Mouse (Mus musculus) G1E (cell line): ENCODE data around the gene Rps3.

Experiments used
- CTCF ChIP-seq: IDR thresholded peaks from 2 replicates; pipeline ENCODE4 v1.5.1; 2012; ENCODE audit warnings: low read depth, low read length, inconsistent platforms, mixed read lengths
- GATA1 ChIP-seq: IDR thresholded peaks from 2 replicates; pipeline ENCODE4 v1.6.1; 2012; ENCODE audit warnings: borderline replicate concordance, low read length, inconsistent platforms, mixed read lengths
- GATA2 ChIP-seq: IDR thresholded peaks from 2 replicates; pipeline ENCODE4 v1.6.1; 2012; ENCODE audit warnings: low read depth, low read length, inconsistent platforms, borderline replicate concordance

DNA sequence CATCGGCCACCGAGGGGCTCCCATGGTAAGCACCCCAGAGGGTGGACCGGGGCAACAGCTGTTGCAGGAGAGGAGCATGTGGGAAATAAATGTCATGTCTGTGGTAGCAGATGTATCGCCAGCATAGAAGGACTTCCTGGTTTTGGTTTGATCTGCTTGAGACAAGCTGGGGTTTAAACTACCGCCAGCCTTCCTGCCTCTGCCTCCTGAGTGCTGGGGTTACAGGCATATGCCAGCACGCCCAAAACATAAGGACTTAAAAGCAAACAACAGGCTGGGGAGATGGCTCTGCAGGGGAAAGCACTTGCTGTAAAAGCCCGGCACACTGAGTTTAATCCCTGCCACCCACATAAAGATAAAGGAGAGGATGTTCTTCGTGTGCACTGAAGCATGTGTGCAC lies 34.5 kb downstream of the Rps3 start:
- no peak for TF ChIP-seq CTCF
- no peak for TF ChIP-seq GATA1
- no peak for TF ChIP-seq GATA2
